15 mouse cellular contexts compared by ENCODE assay signal in the genomic region with DNA sequence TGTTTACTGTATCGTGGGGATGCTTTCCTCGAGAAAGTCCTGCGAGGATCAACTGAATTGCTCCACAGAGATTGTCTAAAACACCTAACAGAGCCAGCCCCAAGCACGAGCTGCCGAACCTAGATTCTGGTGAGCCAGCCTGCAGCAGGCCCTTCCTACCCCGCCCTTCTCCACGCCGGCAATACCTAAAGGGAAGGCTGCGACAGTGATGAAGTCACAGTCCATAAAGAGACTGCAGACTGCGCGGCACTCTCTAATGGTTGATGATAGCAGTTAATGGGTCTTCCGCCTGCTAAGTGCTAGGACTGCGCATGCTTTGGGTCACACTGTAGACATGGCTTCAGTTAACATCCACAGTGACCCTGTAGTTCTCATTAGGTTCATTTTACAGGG. TPM values are rescaled to one million over a fixed set of nuclear protein-coding genes. Genes with fewer than 3 reads are reported as not detected.
DNase-seq lines count a peak whose midpoint lies in the region; ATAC-seq and TF ChIP-seq lines count a peak whose summit lies in the region.
"Had no signal": no experiment of that assay in that cellular context is flagged by ENCODE, and none has a peak within 500 bp of the region (broad histone marks: within the 10 kb centered on the region; RNA-seq: fewer than 3 reads in every experiment).

No protein-coding gene starts in this region.

- TF ChIP-seq CTCF in embryonic fibroblast, embryonic 13.5 days (IDR thresholded peaks at IDR 0.05; ENCODE audit: borderline replicate concordance, insufficient read depth, low read length): no peak

- no peak overlapping the region for H3K4me2 ChIP-seq in hindbrain, embryonic 14.5 days (replicated peaks)
- no peak overlapping the region for H3K4me2 ChIP-seq in limb, embryonic 13.5 days (replicated peaks)

- peak overlapping the region; percentile 26; the same call in 1 of the 2 replicates for H3K27ac ChIP-seq in hindbrain, embryonic 14.5 days
- no peak overlapping the region for H3K27ac ChIP-seq in hindbrain, embryonic 10.5 days
- H3K27ac ChIP-seq in embryonic fibroblast, embryonic 13.5 days (ENCODE audit: insufficient read depth, low read length): peak overlapping the region; percentile 2; the same call in 1 of the 2 replicates
- 0 out of 2 replicates have a peak overlapping the region, but pooled peaks have one; percentile 15 for H3K27ac ChIP-seq in limb, embryonic 13.5 days

- 73% methylated on average over 13 of the region's 13 CpGs for WGBS in hindbrain, embryonic 14.5 days
- 80% methylated on average over 13 of the region's 13 CpGs for WGBS in hindbrain, embryonic 10.5 days
- WGBS in limb, embryonic 13.5 days: 29% methylated on average over 13 of the region's 13 CpGs

- TF ChIP-seq POLR2A in embryonic fibroblast, embryonic 13.5 days (IDR thresholded peaks at IDR 0.05; ENCODE audit: low read depth, low read length): no peak

- peaks cover 38% of the 10 kb centered on the region for H3K4me1 ChIP-seq in hindbrain, embryonic 14.5 days (replicated peaks; ENCODE audit: control insufficient read depth, insufficient read depth, low read length)
- H3K4me1 ChIP-seq in hindbrain, embryonic 10.5 days (replicated peaks): peaks cover 66% of the 10 kb centered on the region
- H3K4me1 ChIP-seq in embryonic fibroblast, embryonic 13.5 days (ENCODE audit: control insufficient read depth, insufficient read depth, low read length): peaks cover 22% of the 10 kb centered on the region
- H3K4me1 ChIP-seq in limb, embryonic 13.5 days: peaks cover 68% of the 10 kb centered on the region

- no peaks in the 10 kb centered on the region for H3K9me3 ChIP-seq in hindbrain, embryonic 14.5 days (ENCODE audit: control insufficient read depth, low read length)
- H3K9me3 ChIP-seq in hindbrain, embryonic 10.5 days: 0 out of 2 replicates have a peak, but pooled peaks cover 3% of the 10 kb centered on the region
- no peaks in the 10 kb centered on the region for H3K9me3 ChIP-seq in limb, embryonic 13.5 days

- no peak for ATAC-seq in hindbrain, embryonic 14.5 days (ENCODE audit: low FRiP score)
- ATAC-seq in limb, embryonic 13.5 days (ENCODE audit: low FRiP score, low read depth): no peak

- H3K27me3 ChIP-seq in hindbrain, embryonic 14.5 days (ENCODE audit: control insufficient read depth, insufficient read depth, low read length): no peaks in the 10 kb centered on the region
- no peaks in the 10 kb centered on the region for H3K27me3 ChIP-seq in hindbrain, embryonic 10.5 days (ENCODE audit: insufficient read depth, poor library complexity, severe bottlenecking)
- no peaks in the 10 kb centered on the region for H3K27me3 ChIP-seq in limb, embryonic 13.5 days

- DNase-seq in embryo, embryonic 10.5 days (ENCODE audit: low spot score): peak; percentile 43
- DNase-seq in embryo, embryonic 9.5 days (ENCODE audit: extremely low spot score): no peak
- no peak for DNase-seq in hindbrain, embryonic 14.5 days (ENCODE audit: low spot score)
- no peak for DNase-seq in hindbrain, embryonic 10.5 days (ENCODE audit: low spot score)
- no peak for DNase-seq in adrenal gland, adult (ENCODE audit: inconsistent age in 2 of 2, low spot score in 1 of 2)
- DNase-seq in adrenal gland, postnatal 4 days (ENCODE audit: low spot score in 2 of 2): no peak
- DNase-seq: cerebellum, postnatal 36 days; gastrocnemius, postnatal 14 days; kidney, postnatal 10 days; right cerebral cortex, postnatal 4 days had no signal

- H3K9ac ChIP-seq in hindbrain, embryonic 14.5 days: no peak overlapping the region
- no peak overlapping the region for H3K9ac ChIP-seq in limb, embryonic 13.5 days

- H3K36me3 ChIP-seq in hindbrain, embryonic 14.5 days (replicated peaks; ENCODE audit: control insufficient read depth, insufficient read depth): no peaks in the 10 kb centered on the region
- H3K36me3 ChIP-seq in hindbrain, embryonic 10.5 days: no peaks in the 10 kb centered on the region
- no peaks in the 10 kb centered on the region for H3K36me3 ChIP-seq in limb, embryonic 13.5 days

- no peak overlapping the region for H3K4me3 ChIP-seq in hindbrain, embryonic 14.5 days (replicated peaks; ENCODE audit: low read length)
- no peak overlapping the region for H3K4me3 ChIP-seq in hindbrain, embryonic 10.5 days
- no peak overlapping the region for H3K4me3 ChIP-seq in embryonic fibroblast, embryonic 13.5 days (ENCODE audit: insufficient read depth, low read length)
- H3K4me3 ChIP-seq in limb, embryonic 13.5 days: no peak overlapping the region
- H3K4me3 ChIP-seq: erythroblast, embryonic 14.5 days; megakaryocyte, embryonic 14.5 days had no signal

RNA-seq across cellular contexts. Expression of a gene that starts 38.4 kb away (rescaled TPM):
- 32.5 TPM in 2 replicates for polyA plus RNA-seq in hindbrain, embryonic 14.5 days (2014; fragmentation: Nextera tagmentation; extraction: Ambion mirVana)
- 12.7 and 14.0 TPM in 2 replicates for polyA plus RNA-seq in hindbrain, embryonic 10.5 days (2016; fragmentation: Nextera tagmentation; extraction: Ambion mirVana)
- polyA plus RNA-seq in embryonic fibroblast, embryonic 13.5 days (2011; ENCODE audit: insufficient read length, low read depth, missing spikeins): 60.8 and 79.5 TPM in 2 replicates
- polyA plus RNA-seq in limb, embryonic 13.5 days (2015; fragmentation: Nextera tagmentation; extraction: Ambion mirVana): 30.2 and 31.5 TPM in 2 replicates
- 10 to 100 TPM; 64.4 to 70.4 TPM for total RNA-seq in adrenal gland, postnatal 4 days (2021)
- total RNA-seq: MEL had no signal
